Mouse (Mus musculus) forebrain, embryonic 14.5 days (tissue): Measurements from ENCODE around the gene Hoxa13. TPM values are rescaled to one million over a fixed set of nuclear protein-coding genes. Genes with fewer than 3 reads are reported as not detected.

ENCODE experiments used
- ATAC-seq: fragments of 200-750 bp; cut with Nextera tagmentation; 2 replicates; pipeline ENCODE4 v1.8.0; 2017; ENCODE audit warnings: mild to moderate bottlenecking, moderate library complexity
- DNase-seq: peaks from one replicate; pipeline ENCODE4 v3.0.0-alpha.2; 2015; ENCODE audit warnings: low spot score
- H3K27ac ChIP-seq: fragments of 300-500 bp; sonication (generic); 2 replicates; pipeline ENCODE4 v1.5.1; 2014; ENCODE audit warnings: low read depth, mild to moderate bottlenecking, control low read depth, low read length, moderate library complexity
- H3K27me3 ChIP-seq: fragments of 300-500 bp; sonication (generic); replicated peaks from 2 replicates; pipeline ENCODE4 v1.6.1; 2014; ENCODE audit warnings: low read length, control low read depth, mixed read lengths; ENCODE audit not compliant: control insufficient read depth, insufficient read depth
- H3K36me3 ChIP-seq: fragments of 300-500 bp; sonication (generic); 2 replicates; pipeline ENCODE4 v1.6.1; 2014; ENCODE audit warnings: low read length, control low read depth; ENCODE audit not compliant: control insufficient read depth, insufficient read depth
- H3K4me1 ChIP-seq: fragments of 300-500 bp; sonication (generic); 2 replicates; pipeline ENCODE4 v1.6.1; 2014; ENCODE audit warnings: antibody characterized with exemption, low read length, control low read depth; ENCODE audit not compliant: control insufficient read depth, insufficient read depth
- H3K4me2 ChIP-seq: fragments of 300-500 bp; sonication (generic); 2 replicates; pipeline ENCODE4 v1.6.1; 2014; ENCODE audit warnings: mild to moderate bottlenecking, control low read depth, low read length
- H3K4me3 ChIP-seq: fragments of 300-500 bp; sonication (generic); 2 replicates; pipeline ENCODE4 v1.5.1; 2014; ENCODE audit warnings: low read depth, low read length, control low read depth
- H3K9ac ChIP-seq: fragments of 300-500 bp; sonication (generic); 2 replicates; pipeline ENCODE4 v1.6.1; 2014; ENCODE audit warnings: mild to moderate bottlenecking, low read length, control low read depth, moderate library complexity
- H3K9me3 ChIP-seq: fragments of 300-500 bp; sonication (generic); replicated peaks from 2 replicates; pipeline ENCODE4 v1.6.1; 2016; ENCODE audit warnings: low read length, control low read depth, mixed read lengths; ENCODE audit not compliant: control insufficient read depth
- WGBS: fragments of 180-500 bp; shearing (Covaris S2); extraction: QIAGEN DNeasy Blood & Tissue Kit; methylation state at CpG from one replicate; pipeline ENCODE4 v1.1.7; 2014; 5-methylcytosine and 5-hydroxymethylcytosine counted together
- microRNA counts: library from miRNA; unstranded; fragments of <30 nt; microRNA quantifications from one replicate; lab custom pipeline; 2016
- microRNA-seq: library from miRNA; unstranded; fragments of <30 nt; microRNA quantifications from one replicate; pipeline ENCODE4, GENCODE M21; 2016
- polyA plus RNA-seq: library from polyadenylated mRNA; unstranded; fragments of >200 nt; fragmentation: Nextera tagmentation; extraction: Ambion mirVana; gene quantifications from 2 replicates; pipeline ENCODE4 v1.2.1, GENCODE M21; 2014

Hoxa13 gene
- polyA plus RNA-seq, 1 experiment from 2014 or later = not detected

DNA sequence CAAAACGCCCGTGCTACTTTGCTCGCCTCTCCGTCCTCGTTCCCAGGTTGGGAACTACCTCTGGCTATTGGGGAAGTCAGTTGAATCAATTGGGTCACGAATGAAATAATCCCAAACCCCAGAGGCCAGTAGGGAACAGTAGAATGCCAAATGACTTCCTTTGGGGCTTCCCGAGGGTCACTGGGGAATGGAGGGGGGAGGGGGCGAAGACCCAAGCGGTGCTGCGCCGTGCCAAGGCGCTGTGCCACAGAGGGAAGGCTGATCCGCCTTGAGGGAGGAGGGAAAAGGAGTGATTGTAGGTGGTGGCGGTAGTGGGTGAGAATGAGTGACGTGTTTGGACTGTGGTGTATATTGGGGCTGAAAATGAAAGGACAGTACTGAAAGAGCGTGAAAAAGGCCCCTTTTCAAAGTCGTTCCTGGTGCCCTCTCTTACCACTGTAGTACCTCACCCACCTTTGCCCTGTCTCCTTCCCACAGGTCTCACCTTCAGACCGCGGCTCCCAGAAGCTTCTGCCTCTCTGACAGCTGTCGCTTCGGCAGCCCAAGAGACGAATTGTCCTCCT, 48.0 kb downstream of the Hoxa13 start:
- Histone ChIP-seq H3K9ac (no peak overlapping the region), H3K4me3 (no peak overlapping the region), H3K36me3 (no peaks in the 10 kb centered on the region), H3K4me2 (no peak overlapping the region), H3K27ac (no peak overlapping the region), H3K27me3 (peaks cover 98% of the 10 kb centered on the region), H3K9me3 (no peaks in the 10 kb centered on the region), H3K4me1 (peaks cover 6% of the 10 kb centered on the region; the same call in 1 of the 2 replicates)
- WGBS = 2% methylated on average over 22 of the region's 22 CpGs
- DNase-seq = no peak
- no peak for ATAC-seq

DNA sequence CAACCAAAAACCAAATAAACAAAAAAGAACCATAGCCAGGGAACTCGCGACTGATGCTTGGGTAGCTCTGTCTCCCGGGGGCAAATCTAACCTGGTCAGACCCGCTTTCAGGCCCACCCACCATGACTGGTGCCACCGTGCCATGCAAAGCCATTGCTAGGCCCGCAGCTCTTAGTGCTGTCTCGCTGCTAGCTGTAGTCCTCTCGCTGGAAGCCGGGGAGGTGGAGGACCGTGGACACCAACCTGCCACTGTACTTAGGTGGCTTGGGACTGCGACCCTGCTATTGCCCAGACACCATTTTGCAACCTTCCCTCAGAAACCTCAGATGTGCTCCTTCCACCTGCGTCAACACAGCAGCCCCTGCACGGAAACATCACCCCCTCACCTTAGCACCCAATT, 48.7 kb downstream of the Hoxa13 start:
- no peak overlapping the region for H3K9ac ChIP-seq
- no peaks in the 10 kb centered on the region for H3K9me3 ChIP-seq
- ATAC-seq (no peak), DNase-seq (no peak)
- 6% methylated on average over 13 of the region's 13 CpGs for WGBS
- H3K27ac ChIP-seq = no peak overlapping the region
- H3K36me3 ChIP-seq = no peaks in the 10 kb centered on the region
- H3K27me3 ChIP-seq = peaks cover 98% of the 10 kb centered on the region
- no peak overlapping the region for H3K4me3 ChIP-seq
- no peak overlapping the region for H3K4me2 ChIP-seq
- H3K4me1 ChIP-seq = 0 out of 2 replicates have a peak, but pooled peaks cover 1% of the 10 kb centered on the region

DNA sequence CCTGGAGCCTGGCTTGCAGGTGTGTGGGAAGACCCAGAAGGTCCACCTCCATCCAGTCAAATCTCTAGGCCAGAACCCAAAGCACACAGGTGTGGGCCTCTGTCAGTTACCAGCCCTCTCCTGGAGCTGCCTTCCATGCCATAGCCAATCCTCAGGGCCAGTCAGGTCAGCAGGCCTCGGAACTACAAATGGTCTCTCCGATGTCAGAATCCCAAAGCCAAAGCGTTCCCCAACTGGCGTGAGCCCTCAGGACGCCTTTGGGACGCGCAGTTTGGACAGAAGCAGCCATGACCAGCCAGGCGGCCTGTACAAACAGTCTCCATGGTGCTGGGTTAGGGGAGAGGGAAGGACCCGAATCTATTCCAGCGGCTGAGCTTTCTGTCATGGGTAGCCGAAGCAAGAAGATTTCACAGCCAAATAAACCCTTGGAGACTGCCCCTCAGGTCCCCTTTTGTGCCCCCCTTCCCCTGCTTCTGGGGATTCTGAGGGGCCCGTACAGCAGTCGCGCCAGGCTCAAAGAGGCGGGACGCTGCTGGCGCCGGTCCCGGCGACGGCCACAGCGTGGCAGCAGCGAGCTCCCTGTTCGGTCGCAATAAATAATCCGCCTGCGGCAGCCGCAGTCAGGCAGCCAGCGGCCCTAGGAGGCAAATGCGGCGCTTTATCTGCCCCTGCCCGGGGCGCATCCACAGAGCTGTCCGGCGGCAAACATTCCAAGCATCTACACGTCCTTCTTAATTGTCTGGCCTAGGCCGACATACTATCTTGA, 49.3 kb downstream of the Hoxa13 start:
- Histone ChIP-seq H3K9me3 (no peaks in the 10 kb centered on the region), H3K4me2 (no peak overlapping the region), H3K36me3 (no peaks in the 10 kb centered on the region), H3K9ac (no peak overlapping the region), H3K27ac (no peak overlapping the region), H3K4me1 (no peaks in the 10 kb centered on the region), H3K27me3 (peaks cover 98% of the 10 kb centered on the region), H3K4me3 (no peak overlapping the region)
- DNase-seq = peak; percentile 88
- 1% methylated on average over 37 of the region's 37 CpGs for WGBS
- ATAC-seq = peak; percentile 73

DNA sequence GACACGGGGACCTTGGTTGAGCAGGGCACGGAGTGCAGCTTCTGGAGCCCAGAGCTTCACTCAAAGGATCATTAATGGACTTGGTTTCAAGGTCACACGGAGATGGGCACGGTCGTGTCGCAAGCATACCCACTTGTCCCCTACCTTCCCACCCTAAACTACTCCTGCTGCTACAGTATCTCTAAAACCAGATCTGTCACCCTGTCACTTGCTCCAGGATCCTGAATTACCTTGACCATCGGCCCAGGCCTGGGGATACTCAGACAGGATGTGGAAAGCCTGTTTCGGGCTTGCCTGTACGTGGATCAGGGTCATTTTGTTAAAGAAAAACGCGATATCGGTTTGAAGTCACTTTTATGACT, 51.0 kb downstream of the Hoxa13 start:
- ATAC-seq (no peak), DNase-seq (no peak)
- Histone ChIP-seq H3K27ac (no peak overlapping the region), H3K9ac (no peak overlapping the region), H3K36me3 (no peaks in the 10 kb centered on the region), H3K9me3 (no peaks in the 10 kb centered on the region), H3K4me2 (no peak overlapping the region), H3K4me1 (no peaks in the 10 kb centered on the region), H3K4me3 (no peak overlapping the region), H3K27me3 (peaks cover 97% of the 10 kb centered on the region)
- 6% methylated on average over 12 of the region's 12 CpGs for WGBS

DNA sequence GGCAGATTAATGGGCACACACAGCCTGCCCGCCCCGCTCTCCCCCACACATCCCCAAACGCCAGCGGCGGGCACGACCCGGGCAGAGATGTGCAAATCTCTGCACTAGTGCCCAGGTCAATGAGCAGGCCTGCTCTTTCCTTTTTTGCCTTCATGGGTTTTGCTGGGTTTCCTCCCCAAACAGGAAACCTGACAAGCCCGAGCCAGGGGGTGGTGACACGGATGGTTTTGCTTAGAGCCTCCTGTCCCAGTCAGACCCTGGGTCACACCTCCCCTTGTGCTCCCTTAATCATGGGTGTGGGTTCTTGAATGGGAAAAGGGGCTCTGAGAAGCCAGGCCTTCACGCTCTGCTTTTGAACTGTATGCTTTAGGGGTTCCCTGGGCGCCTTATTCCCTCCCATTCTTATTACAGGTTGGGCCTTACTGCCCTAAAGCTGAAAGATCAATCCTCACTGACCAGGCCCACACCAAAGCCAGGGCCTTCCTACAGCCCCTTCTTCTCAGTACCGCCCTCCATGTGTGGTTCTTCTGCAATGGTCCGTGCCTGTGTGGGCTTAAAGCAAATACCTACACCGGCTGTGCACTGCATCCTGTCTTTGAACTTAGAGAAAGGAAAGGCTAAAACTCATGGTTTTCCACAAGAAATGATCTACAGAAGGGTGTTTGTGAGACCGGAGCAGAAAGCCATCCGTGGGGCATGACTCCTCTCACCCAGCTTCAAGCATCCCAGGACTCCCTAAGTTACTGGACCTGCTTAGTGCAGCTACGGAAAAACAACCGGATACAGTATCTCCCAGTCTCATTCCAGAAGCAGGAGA, 51.6 kb downstream of the Hoxa13 start:
- Histone ChIP-seq H3K27ac (no peak overlapping the region), H3K9ac (no peak overlapping the region), H3K4me3 (no peak overlapping the region), H3K27me3 (peaks cover 97% of the 10 kb centered on the region), H3K36me3 (no peaks in the 10 kb centered on the region), H3K4me2 (no peak overlapping the region), H3K4me1 (no peaks in the 10 kb centered on the region), H3K9me3 (no peaks in the 10 kb centered on the region)
- no peak for DNase-seq
- ATAC-seq = no peak
- WGBS = 3% methylated on average over 18 of the region's 18 CpGs

DNA sequence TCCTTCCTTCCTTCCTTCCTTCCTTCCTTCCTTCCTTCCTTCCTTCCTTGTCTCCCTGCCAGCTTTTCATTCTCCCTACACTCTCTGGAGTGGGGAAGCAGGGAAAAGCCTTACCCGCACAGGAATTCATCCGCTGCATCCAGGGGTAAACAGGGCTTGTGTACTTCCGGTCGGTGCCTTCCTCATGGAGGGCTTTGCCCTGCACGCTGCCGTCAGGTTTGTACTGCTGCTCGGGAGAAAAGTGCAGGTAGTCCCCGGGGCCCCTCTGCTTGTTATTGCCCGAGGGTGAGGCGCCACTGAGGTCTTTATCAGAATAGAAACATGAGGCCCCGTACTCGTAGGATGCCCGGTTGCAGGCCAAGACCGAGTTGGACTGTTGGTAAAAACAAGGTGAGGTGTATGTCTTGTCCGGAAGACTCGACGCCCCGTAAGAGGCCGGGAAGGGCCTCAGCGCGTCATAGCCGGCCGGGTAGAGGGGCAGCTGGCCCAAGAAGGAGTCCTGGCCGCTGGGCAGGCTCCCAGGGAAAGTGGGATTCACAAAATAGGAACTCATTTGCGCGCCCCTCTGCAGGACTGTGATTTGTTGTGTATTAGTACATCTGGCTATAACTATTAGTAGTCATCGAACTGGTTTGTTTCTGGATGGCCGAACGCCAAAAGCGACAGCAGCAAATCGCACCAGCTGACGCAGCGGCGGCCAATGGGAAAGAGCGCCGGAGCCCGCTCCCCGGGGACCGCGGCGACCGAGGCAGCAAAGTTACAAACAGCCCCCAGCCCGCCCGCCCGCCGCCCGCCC, 52.4 kb downstream of the Hoxa13 start, which contains the start of gene Hoxa6:
Gene Hoxa6, minus strand, starts transcription at position 651 of the 796 bp plus-strand sequence.
- Histone ChIP-seq H3K4me2 (no peak within 1 kb of the TSS), H3K4me1 (no peaks in the 10 kb centered on the region), H3K9ac (no peak within 1 kb of the TSS), H3K27me3 (peaks cover 97% of the 10 kb centered on the region), H3K27ac (no peak within 1 kb of the TSS), H3K9me3 (no peaks in the 10 kb centered on the region), H3K4me3 (no peak within 1 kb of the TSS), H3K36me3 (no peaks in the 10 kb centered on the region)
- no peak for ATAC-seq
- WGBS = under 1% methylated on average over 47 of the region's 47 CpGs
- no peak for DNase-seq

MicroRNA genes within 50 kb of the gene (microRNA counts, 519-probe panel; counts per million panel counts)
- microRNA mmu-miR-196b (lab: Ali Mortazavi, UCI) = not detected

Small RNA genes lying within 50 kb of the gene (microRNA-seq; reads per million reads assigned to microRNA genes)
- gene Mir196b = 32.3 reads per million, percentile 43 among the genes with 10 or more reads in this experiment

Other genes with a start within 250 kb of the Hoxa13 start
- gene Skap2, start 248.3 kb downstream of the Hoxa13 start, polyA plus RNA-seq = 5.7 and 7.3 TPM in 2 replicates
- not detected in 2 replicates for gene Hoxa1, start 102.6 kb downstream of the Hoxa13 start, polyA plus RNA-seq
- not detected in 2 replicates for gene Hoxa2, start 96.0 kb downstream of the Hoxa13 start, polyA plus RNA-seq
- gene 5730596B20Rik, start 83.4 kb downstream of the Hoxa13 start, polyA plus RNA-seq = not detected in 2 replicates
- not detected in 2 replicates for gene Hoxa4, start 69.1 kb downstream of the Hoxa13 start, polyA plus RNA-seq
- 0.26 TPM in 1 of 2 replicates, not detected in the other for gene Hoxa5, start 56.3 kb downstream of the Hoxa13 start, polyA plus RNA-seq
- not detected in 2 replicates for gene Hoxa6, start 52.2 kb downstream of the Hoxa13 start, polyA plus RNA-seq
- gene Hoxa3, start 47.5 kb downstream of the Hoxa13 start, polyA plus RNA-seq = not detected in 2 replicates
- gene Gm28308, start 47.5 kb downstream of the Hoxa13 start, polyA plus RNA-seq = not detected in 2 replicates
- not detected in 2 replicates for gene Hoxa7, start 39.0 kb downstream of the Hoxa13 start, polyA plus RNA-seq
- gene Hoxa9, start 29.8 kb downstream of the Hoxa13 start, polyA plus RNA-seq = not detected in 2 replicates
- gene Hoxa10, start 20.0 kb downstream of the Hoxa13 start, polyA plus RNA-seq = not detected in 2 replicates
- gene Hoxa11, start 15.1 kb downstream of the Hoxa13 start, polyA plus RNA-seq = not detected in 2 replicates
- gene Evx1, start 52.6 kb upstream of the Hoxa13 start, polyA plus RNA-seq = not detected in 2 replicates